Mouse (Mus musculus): ENCODE measurements at regions not wholly inside any gene's neighbourhood (a gene's known extent, or its start where the extent isn't known, plus 50 kb on each side); places are given as distances from the start of the nearest gene placed in this dataset.
A peak's percentile ranks its signal among the peaks of the same experiment; 100 is the strongest.

GRCm38 (mm10) chr3:115642001-115642845 lies 72.6 kb downstream of the S1pr1 start:
- 4% methylated on average over 26 of the region's 26 CpGs for WGBS
- no peak for TF ChIP-seq CTCF (IDR thresholded peaks at IDR 0.05; ENCODE audit: low read depth)
- no peaks in the 10 kb centered on the region for H3K36me3 ChIP-seq (ENCODE audit: insufficient read depth, low read length)
- DNase-seq (ENCODE audit: low spot score), result peak; percentile 90
- peak overlapping the region; percentile 80 for H3K27ac ChIP-seq
- no peaks in the 10 kb centered on the region for H3K4me1 ChIP-seq (replicated peaks; ENCODE audit: insufficient read depth, low read length)
- H3K4me3 ChIP-seq (replicated peaks; ENCODE audit: low read depth, low read length), result peak overlapping the region; percentile 35
- H3K27me3 ChIP-seq (ENCODE audit: insufficient read depth, low read length), result no peaks in the 10 kb centered on the region
- peak overlapping the region; percentile 65 for H3K4me2 ChIP-seq (ENCODE audit: low read length)
- peak; percentile 47 for ATAC-seq (replicated peaks; ENCODE audit: low FRiP score, low read depth)
- no peaks in the 10 kb centered on the region for H3K9me3 ChIP-seq (replicated peaks; ENCODE audit: low read length)
- H3K9ac ChIP-seq (ENCODE audit: low read depth, low read length), result peak overlapping the region; percentile 48

- peak; percentile 49 for DNase-seq (ENCODE audit: low spot score)
- no peak for TF ChIP-seq CTCF (IDR thresholded peaks at IDR 0.05; ENCODE audit: low read depth)
- 44% methylated on average over 6 of the region's 6 CpGs for WGBS
- Histone ChIP-seq H3K9ac (ENCODE audit: low read depth, low read length) (no peak overlapping the region), H3K27me3 (ENCODE audit: insufficient read depth, low read length) (no peaks in the 10 kb centered on the region), H3K4me3 (replicated peaks; ENCODE audit: low read depth, low read length) (no peak overlapping the region), H3K4me2 (ENCODE audit: low read length) (0 out of 2 replicates have a peak overlapping the region, but pooled peaks have one; percentile 65), H3K36me3 (ENCODE audit: insufficient read depth, low read length) (no peaks in the 10 kb centered on the region), H3K4me1 (replicated peaks; ENCODE audit: insufficient read depth, low read length) (no peaks in the 10 kb centered on the region), H3K9me3 (replicated peaks; ENCODE audit: low read length) (no peaks in the 10 kb centered on the region), H3K27ac (peak overlapping the region; percentile 80)
- ATAC-seq (replicated peaks; ENCODE audit: low FRiP score, low read depth), result peak; percentile 33; the same call in 1 of the 2 replicates
These were observed 73.5 kb downstream of the S1pr1 start for GRCm38 (mm10) chr3:115641411-115641810.

GRCm38 (mm10) chr3:115635487-115635886 lies 79.4 kb downstream of the S1pr1 start:
- H3K9ac ChIP-seq (ENCODE audit: low read depth, low read length), result no peak overlapping the region
- no peak for ATAC-seq (replicated peaks; ENCODE audit: low FRiP score, low read depth)
- no peaks in the 10 kb centered on the region for H3K27me3 ChIP-seq (ENCODE audit: insufficient read depth, low read length)
- no peaks in the 10 kb centered on the region for H3K9me3 ChIP-seq (replicated peaks; ENCODE audit: low read length)
- H3K4me2 ChIP-seq (ENCODE audit: low read length), result no peak overlapping the region
- no peaks in the 10 kb centered on the region for H3K4me1 ChIP-seq (replicated peaks; ENCODE audit: insufficient read depth, low read length)
- DNase-seq (ENCODE audit: low spot score), result no peak
- WGBS, result 85% methylated on average over 4 of the region's 4 CpGs
- no peak overlapping the region for H3K4me3 ChIP-seq (replicated peaks; ENCODE audit: low read depth, low read length)
- no peak for TF ChIP-seq CTCF (IDR thresholded peaks at IDR 0.05; ENCODE audit: low read depth)
- H3K36me3 ChIP-seq (ENCODE audit: insufficient read depth, low read length), result no peaks in the 10 kb centered on the region
- no peak overlapping the region for H3K27ac ChIP-seq

GRCm38 (mm10) chr3:115635081-115635480 lies 79.8 kb downstream of the S1pr1 start:
- WGBS, result 87% methylated on average over 5 of the region's 5 CpGs
- TF ChIP-seq CTCF (IDR thresholded peaks at IDR 0.05; ENCODE audit: low read depth), result no peak

GRCm38 (mm10) chr3:115632417-115632743 lies 82.5 kb downstream of the S1pr1 start:
- no peaks in the 10 kb centered on the region for H3K9me3 ChIP-seq (replicated peaks; ENCODE audit: low read length)
- no peaks in the 10 kb centered on the region for H3K4me1 ChIP-seq (replicated peaks; ENCODE audit: insufficient read depth, low read length)
- DNase-seq (ENCODE audit: low spot score), result no peak
- no peaks in the 10 kb centered on the region for H3K36me3 ChIP-seq (ENCODE audit: insufficient read depth, low read length)
- no peak for TF ChIP-seq CTCF (IDR thresholded peaks at IDR 0.05; ENCODE audit: low read depth)
- no peak overlapping the region for H3K4me2 ChIP-seq (ENCODE audit: low read length)
- 71% methylated on average over 4 of the region's 4 CpGs for WGBS
- no peak for ATAC-seq (replicated peaks; ENCODE audit: low FRiP score, low read depth)
- H3K4me3 ChIP-seq (replicated peaks; ENCODE audit: low read depth, low read length), result no peak overlapping the region
- H3K9ac ChIP-seq (ENCODE audit: low read depth, low read length), result no peak overlapping the region
- H3K27ac ChIP-seq, result no peak overlapping the region
- no peaks in the 10 kb centered on the region for H3K27me3 ChIP-seq (ENCODE audit: insufficient read depth, low read length)

More at GRCm38 (mm10) chr3:115635081-115635480, 79.8 kb downstream of the S1pr1 start:
- Histone ChIP-seq H3K27ac (no peak overlapping the region), H3K36me3 (ENCODE audit: insufficient read depth, low read length) (no peaks in the 10 kb centered on the region), H3K9ac (ENCODE audit: low read depth, low read length) (no peak overlapping the region), H3K4me1 (replicated peaks; ENCODE audit: insufficient read depth, low read length) (no peaks in the 10 kb centered on the region), H3K27me3 (ENCODE audit: insufficient read depth, low read length) (no peaks in the 10 kb centered on the region), H3K9me3 (replicated peaks; ENCODE audit: low read length) (no peaks in the 10 kb centered on the region), H3K4me3 (replicated peaks; ENCODE audit: low read depth, low read length) (no peak overlapping the region), H3K4me2 (ENCODE audit: low read length) (no peak overlapping the region)
- ATAC-seq (replicated peaks; ENCODE audit: low FRiP score, low read depth) (no peak), DNase-seq (ENCODE audit: low spot score) (no peak)

- DNase-seq (ENCODE audit: low spot score) (no peak), ATAC-seq (replicated peaks; ENCODE audit: low FRiP score, low read depth) (no peak)
- TF ChIP-seq CTCF (IDR thresholded peaks at IDR 0.05; ENCODE audit: low read depth), result no peak
- H3K4me2 ChIP-seq (ENCODE audit: low read length), result no peak overlapping the region
- no peak overlapping the region for H3K9ac ChIP-seq (ENCODE audit: low read depth, low read length)
- H3K27me3 ChIP-seq (ENCODE audit: insufficient read depth, low read length), result no peaks in the 10 kb centered on the region
- no peaks in the 10 kb centered on the region for H3K9me3 ChIP-seq (replicated peaks; ENCODE audit: low read length)
- 73% methylated on average over 17 of the region's 17 CpGs for WGBS
- H3K4me1 ChIP-seq (replicated peaks; ENCODE audit: insufficient read depth, low read length), result no peaks in the 10 kb centered on the region
- H3K4me3 ChIP-seq (replicated peaks; ENCODE audit: low read depth, low read length), result no peak overlapping the region
- no peak overlapping the region for H3K27ac ChIP-seq
- no peaks in the 10 kb centered on the region for H3K36me3 ChIP-seq (ENCODE audit: insufficient read depth, low read length)
These were observed 83.1 kb downstream of the S1pr1 start for GRCm38 (mm10) chr3:115631573-115632416.
